Comparison of ENCODE assay signal across 8 mouse cellular contexts in genomic region chr7:70361383-70362364, GRCm38 (mm10). TPM values are rescaled to one million over a fixed set of nuclear protein-coding genes. Genes with fewer than 3 reads are reported as not detected.
A peak's percentile ranks its signal among the peaks of the same experiment; 100 is the strongest.
DNase-seq lines count a peak whose midpoint lies in the region; ATAC-seq and TF ChIP-seq lines count a peak whose summit lies in the region.

No protein-coding gene starts in this region.

- no peak for TF ChIP-seq CTCF in E14TG2a.4 (conservative IDR thresholded peaks at IDR 0.05; ENCODE audit: low read length)

- under 1% methylated on average over 88 of the region's 98 CpGs for WGBS in heart, embryonic 11.5 days (ENCODE audit: insufficient replicate concordance)
- under 1% methylated on average over 98 of the region's 98 CpGs for WGBS in kidney, embryonic 15.5 days
- WGBS in limb, embryonic 15.5 days, result under 1% methylated on average over 96 of the region's 98 CpGs

- H3ac ChIP-seq in myocyte (ENCODE audit: control insufficient read depth, insufficient read length), result peak overlapping the region; percentile 97

- H3K79me2 ChIP-seq in myocyte (ENCODE audit: control insufficient read depth, insufficient read depth), result peaks cover 35% of the 10 kb centered on the region

- TF ChIP-seq POLR2A in myocyte (IDR thresholded peaks at IDR 0.05; ENCODE audit: insufficient read length, low read depth), result peak; percentile 67

- peak overlapping the region; percentile 83 for H3K4me2 ChIP-seq in heart, embryonic 11.5 days
- peak overlapping the region; percentile 75 for H3K4me2 ChIP-seq in kidney, embryonic 15.5 days
- peak overlapping the region; percentile 82 for H3K4me2 ChIP-seq in limb, embryonic 15.5 days
- peak overlapping the region; percentile 84 for H3K4me2 ChIP-seq in myocyte (ENCODE audit: low read depth)

- peak overlapping the region; percentile 95 for H3K9ac ChIP-seq in heart, embryonic 11.5 days (ENCODE audit: low read depth, low read length)
- peak overlapping the region; percentile 98 for H3K9ac ChIP-seq in kidney, embryonic 15.5 days
- H3K9ac ChIP-seq in limb, embryonic 15.5 days, result peak overlapping the region; percentile 79

- peak overlapping the region; percentile 96 for H3K27ac ChIP-seq in heart, embryonic 11.5 days (ENCODE audit: low read depth, low read length)
- H3K27ac ChIP-seq in kidney, embryonic 15.5 days, result peak overlapping the region; percentile 100
- H3K27ac ChIP-seq in limb, embryonic 15.5 days, result peak overlapping the region; percentile 98

- peaks cover 84% of the 10 kb centered on the region for H3K27me3 ChIP-seq in E14TG2a.4 (ENCODE audit: insufficient read depth, low read length)
- H3K27me3 ChIP-seq in heart, embryonic 11.5 days (ENCODE audit: control insufficient read depth, insufficient read depth, low read length), result peaks cover 36% of the 10 kb centered on the region
- no peaks in the 10 kb centered on the region for H3K27me3 ChIP-seq in kidney, embryonic 15.5 days
- H3K27me3 ChIP-seq in limb, embryonic 15.5 days, result peaks cover 17% of the 10 kb centered on the region
- H3K27me3 ChIP-seq in myocyte (ENCODE audit: control insufficient read depth, insufficient read depth, insufficient read length), result no peaks in the 10 kb centered on the region

- H3K9me3 ChIP-seq in E14TG2a.4 (ENCODE audit: low read length), result 0 out of 2 replicates have a peak, but pooled peaks cover 5% of the 10 kb centered on the region
- no peaks in the 10 kb centered on the region for H3K9me3 ChIP-seq in heart, embryonic 11.5 days (replicated peaks; ENCODE audit: control insufficient read depth, low read length)
- no peaks in the 10 kb centered on the region for H3K9me3 ChIP-seq in kidney, embryonic 15.5 days (replicated peaks)
- no peaks in the 10 kb centered on the region for H3K9me3 ChIP-seq in limb, embryonic 15.5 days

- H3K4me3 ChIP-seq in E14TG2a.4 (replicated peaks; ENCODE audit: low read length), result peak overlapping the region; percentile 83
- H3K4me3 ChIP-seq in heart, embryonic 11.5 days (ENCODE audit: low read depth, low read length), result peak overlapping the region; percentile 79
- peak overlapping the region; percentile 84 for H3K4me3 ChIP-seq in kidney, embryonic 15.5 days (replicated peaks)
- H3K4me3 ChIP-seq in limb, embryonic 15.5 days, result peak overlapping the region; percentile 73
- H3K4me3 ChIP-seq in myocyte, result peak overlapping the region; percentile 89

- H3K4me1 ChIP-seq in E14TG2a.4 (replicated peaks; ENCODE audit: low read depth, low read length), result peaks cover 51% of the 10 kb centered on the region
- H3K4me1 ChIP-seq in heart, embryonic 11.5 days (ENCODE audit: control insufficient read depth, insufficient read depth, low read length), result 0 out of 2 replicates have a peak, but pooled peaks cover 3% of the 10 kb centered on the region
- 0 out of 2 replicates have a peak, but pooled peaks cover 7% of the 10 kb centered on the region for H3K4me1 ChIP-seq in kidney, embryonic 15.5 days
- peaks cover 21% of the 10 kb centered on the region for H3K4me1 ChIP-seq in limb, embryonic 15.5 days

- DNase-seq in brain, embryonic 18.5 days (ENCODE audit: low read depth, low spot score), result peak; percentile 89
- DNase-seq in fat pad, adult 2 months (ENCODE audit: extremely low read depth, low read depth, low spot score), result peak; percentile 39
- DNase-seq in testis, postnatal 14 days (ENCODE audit: low spot score), result peak; percentile 90

- ATAC-seq in heart, embryonic 11.5 days (replicated peaks; ENCODE audit: insufficient number of reproducible peaks, low FRiP score, low TSS enrichment), result peak; percentile 88
- ATAC-seq in kidney, embryonic 15.5 days (replicated peaks; ENCODE audit: low FRiP score), result peak; percentile 91
- peak; percentile 89 for ATAC-seq in limb, embryonic 15.5 days (ENCODE audit: insufficient number of reproducible peaks, low FRiP score, low TSS enrichment, low read depth)

- H3K36me3 ChIP-seq in E14TG2a.4 (ENCODE audit: insufficient read depth, low read length) (no peaks in the 10 kb centered on the region), myocyte (ENCODE audit: control insufficient read depth, insufficient read depth) (peaks cover 1% of the 10 kb centered on the region)
- H3K36me3 ChIP-seq in heart, embryonic 11.5 days (ENCODE audit: control insufficient read depth, insufficient read depth, low read length), result no peaks in the 10 kb centered on the region
- peaks cover 19% of the 10 kb centered on the region for H3K36me3 ChIP-seq in kidney, embryonic 15.5 days
- no peaks in the 10 kb centered on the region for H3K36me3 ChIP-seq in limb, embryonic 15.5 days

TF ChIP-seq in myocyte, 11 proteins besides CTCF, POLR2A, EP300 and RAD21:
- TF ChIP-seq TCF3 (IDR thresholded peaks at IDR 0.05; ENCODE audit: insufficient read length, low read depth) (no peak), MYOG (IDR thresholded peaks at IDR 0.05; ENCODE audit: control insufficient read depth in 1 of 3, insufficient read depth in 1 of 3, insufficient read length in 2 of 3, low read depth in 2 of 3) (peak in 2 of 3 experiments; percentile 43 to 58), MYOD1 (IDR thresholded peaks at IDR 0.05; ENCODE audit: control insufficient read depth in 1 of 3, insufficient read length in 2 of 3, low read depth in 2 of 3) (peak in 1 of 3 experiments; percentile 71), MAX (IDR thresholded peaks at IDR 0.05; ENCODE audit: low read depth) (no peak), USF1 (IDR thresholded peaks at IDR 0.05; ENCODE audit: low read depth) (no peak), REST (IDR thresholded peaks at IDR 0.05; ENCODE audit: insufficient read depth, insufficient read length) (no peak), E2F4 (IDR thresholded peaks at IDR 0.05; ENCODE audit: insufficient read depth) (peak; percentile 60), TCF12 (IDR thresholded peaks at IDR 0.05; ENCODE audit: insufficient read depth, poor library complexity, severe bottlenecking) (no peak), POLR2AphosphoS2 (IDR thresholded peaks at IDR 0.05; ENCODE audit: insufficient read length, low read depth) (no peak), SRF (IDR thresholded peaks at IDR 0.05; ENCODE audit: control insufficient read depth, insufficient read length, low read depth) (peak; percentile 99), CEBPB (IDR thresholded peaks at IDR 0.05; ENCODE audit: insufficient read depth, poor library complexity, severe bottlenecking) (no peak)

RNA-seq across cellular contexts. Expression of gene Nr2f2, which starts 4.9 kb away (rescaled TPM):
- 30.4 and 34.4 TPM in 2 replicates for polyA plus RNA-seq in heart, embryonic 11.5 days (2014; fragmentation: Nextera tagmentation; extraction: Ambion mirVana)
- polyA plus RNA-seq in kidney, embryonic 15.5 days (2015; fragmentation: Nextera tagmentation; extraction: Ambion mirVana), result 230 and 240 TPM in 2 replicates
- polyA plus RNA-seq in limb, embryonic 15.5 days (2015; fragmentation: Nextera tagmentation; extraction: Ambion mirVana), result 28.0 and 34.7 TPM in 2 replicates
- 7.0 TPM for polyA plus RNA-seq in myocyte (2012; fragmentation: generic; extraction: Trizol)

Comparison
In these comparisons a context has a peak if more than half of its experiments do, and no peak if none do; other contexts are left out.
1. Peak in every context shown above with its lines: DNase-seq, ATAC-seq, H3K4me3 ChIP-seq and H3K27ac ChIP-seq.
2. DNase-seq: peak in every context shown above with its lines; median percentile 90 in testis, postnatal 14 days; 89 in brain, embryonic 18.5 days; 39 in fat pad, adult 2 months.